Mouse (Mus musculus) mature B cell (primary cell): Measurements from ENCODE around the gene Herc1.

Experiments
- in situ Hi-C: fragments of 300-500 bp; cut with MboI; formaldehyde crosslinking; loops from 2 replicates; pipeline ENCODE4 v1.14.3; 2019

The Herc1 gene

DNA sequence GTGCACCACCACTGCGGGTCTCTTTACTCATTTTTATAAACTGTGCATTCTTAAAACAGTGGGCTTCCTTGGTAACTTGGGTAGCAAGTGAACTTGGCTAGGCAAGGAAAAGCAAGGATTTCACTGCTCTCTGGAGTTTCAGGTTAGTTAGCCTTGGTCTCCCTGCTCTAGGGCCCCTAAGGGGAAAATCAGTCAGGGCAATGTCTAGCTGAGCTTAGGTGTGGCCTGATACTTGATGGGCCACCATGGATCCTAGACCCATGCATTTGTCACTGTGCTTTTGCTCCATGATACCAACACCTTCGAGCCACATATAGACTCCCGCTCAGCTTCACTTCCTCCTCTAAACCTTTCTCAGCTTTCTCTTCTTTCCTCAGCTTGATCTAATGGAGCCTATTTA lies 171.3 kb downstream of the Herc1 start:
- in situ Hi-C loops: no loop called here

- in situ Hi-C loops: no loop called here
Measured at GRCm38 (mm10) chr9:66542785-66543184, 192.5 kb downstream of the Herc1 start.
